ENCODE assay signal across 8 mouse cellular contexts in genomic region chr7:29309221-29309721, GRCm38 (mm10). TPM values are rescaled to one million over a fixed set of nuclear protein-coding genes. Genes with fewer than 3 reads are reported as not detected.
DNase-seq lines count a peak whose midpoint lies in the region; ATAC-seq and TF ChIP-seq lines count a peak whose summit lies in the region.

No protein-coding gene starts in this region.

- WGBS in forebrain, embryonic 13.5 days = under 1% methylated on average over 36 of the region's 36 CpGs
- WGBS in lung, postnatal 0 days = 1% methylated on average over 36 of the region's 36 CpGs
- under 1% methylated on average over 36 of the region's 36 CpGs for WGBS in stomach, embryonic 14.5 days

- no peak for TF ChIP-seq EP300 in lung, postnatal 0 days (IDR thresholded peaks at IDR 0.05)

- H3K9me3 ChIP-seq in forebrain, embryonic 13.5 days (replicated peaks) = no peaks in the 10 kb centered on the region
- no peaks in the 10 kb centered on the region for H3K9me3 ChIP-seq in lung, postnatal 0 days (ENCODE audit: low read length)
- H3K9me3 ChIP-seq in stomach, embryonic 14.5 days (ENCODE audit: control insufficient read depth, low read depth, low read length) = no peaks in the 10 kb centered on the region

- peaks cover 81% of the 10 kb centered on the region for H3K4me1 ChIP-seq in forebrain, embryonic 13.5 days
- peaks cover 14% of the 10 kb centered on the region; the same call in 1 of the 2 replicates for H3K4me1 ChIP-seq in lung, postnatal 0 days (ENCODE audit: insufficient read depth, low read depth, low read length)
- peaks cover 25% of the 10 kb centered on the region; the same call in 1 of the 2 replicates for H3K4me1 ChIP-seq in stomach, embryonic 14.5 days (ENCODE audit: control insufficient read depth, insufficient read depth, low read length)

- H3K36me3 ChIP-seq in forebrain, embryonic 13.5 days (ENCODE audit: poor library complexity, severe bottlenecking) = peaks cover 32% of the 10 kb centered on the region
- H3K36me3 ChIP-seq in lung, postnatal 0 days (ENCODE audit: insufficient read depth, low read length) = no peaks in the 10 kb centered on the region
- no peaks in the 10 kb centered on the region; the same call in 1 of the 2 replicates for H3K36me3 ChIP-seq in stomach, embryonic 14.5 days (ENCODE audit: control insufficient read depth, insufficient read depth, low read length)

- ATAC-seq in forebrain, embryonic 13.5 days = no peak
- peak; percentile 19 for ATAC-seq in inflammation-experienced regulatory T-cells, adult 6 months
- ATAC-seq in lung, postnatal 0 days = peak; percentile 6; the same call in 1 of the 2 replicates
- no peak for ATAC-seq in stomach, embryonic 14.5 days (ENCODE audit: insufficient number of reproducible peaks, insufficient read depth, low FRiP score, low read depth)

- peak overlapping the region; percentile 76 for H3K4me3 ChIP-seq in forebrain, embryonic 13.5 days
- peak overlapping the region; percentile 32 for H3K4me3 ChIP-seq in lung, postnatal 0 days (ENCODE audit: low read depth, low read length)
- H3K4me3 ChIP-seq in stomach, embryonic 14.5 days (ENCODE audit: low read depth, low read length) = peak overlapping the region; percentile 54

- peak overlapping the region; percentile 70 for H3K27ac ChIP-seq in forebrain, embryonic 13.5 days
- no peak overlapping the region for H3K27ac ChIP-seq in lung, postnatal 0 days (ENCODE audit: low read length)
- no peak overlapping the region for H3K27ac ChIP-seq in stomach, embryonic 14.5 days (ENCODE audit: low read length)

- peak; percentile 65 to 72 for DNase-seq in layer of hippocampus, postnatal 10 days (ENCODE audit: low spot score in 2 of 2)
- no peak for DNase-seq in layer of hippocampus, adult 8-10 months (ENCODE audit: low spot score in 2 of 2)
- DNase-seq in adrenal gland, postnatal 36 days = peak; percentile 64 to 69
- no peak for DNase-seq in lung, postnatal 0 days (ENCODE audit: low spot score)
- no peak for DNase-seq in urinary bladder, postnatal 25 days (ENCODE audit: low spot score)

- no peaks in the 10 kb centered on the region for H3K27me3 ChIP-seq in forebrain, embryonic 13.5 days
- H3K27me3 ChIP-seq in lung, postnatal 0 days (replicated peaks; ENCODE audit: insufficient read depth, low read length) = peaks cover 16% of the 10 kb centered on the region
- H3K27me3 ChIP-seq in stomach, embryonic 14.5 days (ENCODE audit: control insufficient read depth, insufficient read depth, low read length) = 0 out of 2 replicates have a peak, but pooled peaks cover 3% of the 10 kb centered on the region

- H3K4me2 ChIP-seq in forebrain, embryonic 13.5 days = peak overlapping the region; percentile 91
- H3K4me2 ChIP-seq in lung, postnatal 0 days (replicated peaks; ENCODE audit: low read depth, low read length) = peak overlapping the region; percentile 70
- H3K4me2 ChIP-seq in stomach, embryonic 14.5 days (replicated peaks; ENCODE audit: low read depth, low read length) = peak overlapping the region; percentile 94

- peak overlapping the region; percentile 75 for H3K9ac ChIP-seq in forebrain, embryonic 13.5 days
- peak overlapping the region; percentile 32; the same call in 1 of the 2 replicates for H3K9ac ChIP-seq in lung, postnatal 0 days (replicated peaks; ENCODE audit: low read depth)
- peak overlapping the region; percentile 60 for H3K9ac ChIP-seq in stomach, embryonic 14.5 days (replicated peaks; ENCODE audit: low read depth, low read length)

- TF ChIP-seq CTCF in lung, postnatal 0 days (IDR thresholded peaks at IDR 0.05) = no peak

RNA-seq across cellular contexts. Expression of gene Dpf1, which starts 5.5 kb away (rescaled TPM):
- total RNA-seq in layer of hippocampus, postnatal 10 days (2021) = 100 to 1,000 TPM; 129 to 138 TPM
- 100 to 1,000 TPM in 2 of 4 experiments, 10 to 100 TPM in 2; 91.6 to 116 (median 104) TPM for total RNA-seq in layer of hippocampus, adult 8-10 months (2022)
- 1 to 10 TPM; 2.7 to 3.0 TPM for total RNA-seq in adrenal gland, postnatal 36 days (2021)
- polyA plus RNA-seq in forebrain, embryonic 13.5 days (2015; fragmentation: Nextera tagmentation; extraction: Ambion mirVana) = 165 and 182 TPM in 2 replicates
- polyA plus RNA-seq in inflammation-experienced regulatory T-cells, adult 6 months (2017; shearing (Covaris generic)) = 1 to 10 TPM in 1 of 3 experiments, under 1 TPM in 1, not detected in 1; 0.13 to 1.2 TPM
- polyA plus RNA-seq in lung, postnatal 0 days (2015; fragmentation: Nextera tagmentation; extraction: Ambion mirVana) = 2.0 and 2.5 TPM in 2 replicates
- polyA plus RNA-seq in stomach, embryonic 14.5 days (2014; fragmentation: Nextera tagmentation; extraction: Ambion mirVana) = 6.0 and 11.0 TPM in 2 replicates

RNA-seq across cellular contexts. Expression of gene Ppp1r14a, which starts 20.2 kb away (rescaled TPM):
- total RNA-seq in layer of hippocampus, postnatal 10 days (2021) = 1 to 10 TPM; 2.0 to 3.2 TPM
- 10 to 100 TPM; 25.8 to 40.8 (median 33.5) TPM for total RNA-seq in layer of hippocampus, adult 8-10 months (2022)
- total RNA-seq in adrenal gland, postnatal 36 days (2021) = 1 to 10 TPM; 3.6 to 4.9 TPM
- 14.9 and 17.2 TPM in 2 replicates for polyA plus RNA-seq in forebrain, embryonic 13.5 days (2015; fragmentation: Nextera tagmentation; extraction: Ambion mirVana)
- polyA plus RNA-seq in inflammation-experienced regulatory T-cells, adult 6 months (2017; shearing (Covaris generic)) = not detected
- polyA plus RNA-seq in lung, postnatal 0 days (2015; fragmentation: Nextera tagmentation; extraction: Ambion mirVana) = 222 and 246 TPM in 2 replicates
- 47.4 and 51.3 TPM in 2 replicates for polyA plus RNA-seq in stomach, embryonic 14.5 days (2014; fragmentation: Nextera tagmentation; extraction: Ambion mirVana)

RNA-seq across cellular contexts. Expression of gene Spint2, which starts 27.6 kb away (rescaled TPM):
- total RNA-seq in layer of hippocampus, postnatal 10 days (2021) = 10 to 100 TPM; 25.3 to 31.0 TPM
- total RNA-seq in layer of hippocampus, adult 8-10 months (2022) = 10 to 100 TPM; 22.3 to 30.6 (median 25.9) TPM
- total RNA-seq in adrenal gland, postnatal 36 days (2021) = 10 to 100 TPM; 28.7 to 48.2 TPM
- polyA plus RNA-seq in forebrain, embryonic 13.5 days (2015; fragmentation: Nextera tagmentation; extraction: Ambion mirVana) = 30.1 and 41.3 TPM in 2 replicates
- polyA plus RNA-seq in inflammation-experienced regulatory T-cells, adult 6 months (2017; shearing (Covaris generic)) = 10 to 100 TPM; 58.9 to 90.9 (median 63.6) TPM
- 429 and 453 TPM in 2 replicates for polyA plus RNA-seq in lung, postnatal 0 days (2015; fragmentation: Nextera tagmentation; extraction: Ambion mirVana)
- 386 and 405 TPM in 2 replicates for polyA plus RNA-seq in stomach, embryonic 14.5 days (2014; fragmentation: Nextera tagmentation; extraction: Ambion mirVana)

Comparison
In these comparisons a context has a peak if more than half of its experiments do, and no peak if none do; other contexts are left out.
1. DNase-seq: peak in layer of hippocampus, postnatal 10 days (2 of 2) and adrenal gland, postnatal 36 days (2 of 2); none in layer of hippocampus, adult 8-10 months (0 of 2), lung, postnatal 0 days (single experiment) and urinary bladder, postnatal 25 days (single experiment).
2. ATAC-seq: peak in inflammation-experienced regulatory T-cells, adult 6 months (single experiment) and lung, postnatal 0 days (single experiment); none in forebrain, embryonic 13.5 days (single experiment) and stomach, embryonic 14.5 days (single experiment).
3. RNA of gene Dpf1, which starts 5.5 kb away (polyA plus RNA-seq): 165 to 182 TPM in forebrain, embryonic 13.5 days; 6.0 to 11.0 TPM in stomach, embryonic 14.5 days, 2.0 to 2.5 TPM in lung, postnatal 0 days and 0.13 to 1.2 TPM in inflammation-experienced regulatory T-cells, adult 6 months; every median in the first group is over 10 times any median in the second.
4. RNA of gene Ppp1r14a, which starts 20.2 kb away (polyA plus RNA-seq): 222 to 246 TPM in lung, postnatal 0 days, 47.4 to 51.3 TPM in stomach, embryonic 14.5 days and 14.9 to 17.2 TPM in forebrain, embryonic 13.5 days; not detected in inflammation-experienced regulatory T-cells, adult 6 months; every median in the first group is over 10 times any median in the second.
5. Peak in every context shown above with its lines, with median percentiles within 50 percentile points of each other: H3K4me2 ChIP-seq, H3K4me3 ChIP-seq and H3K9ac ChIP-seq.